Mouse (Mus musculus) lung, embryonic 16.5 days (tissue): ENCODE measurements at regions not wholly inside any gene's neighbourhood (a gene's known extent, or its start where the extent isn't known, plus 50 kb on each side); places are given as distances from the start of the nearest gene placed in this dataset.

ENCODE experiments used
- ATAC-seq: fragments of 200-750 bp; cut with Nextera tagmentation; 2 replicates; pipeline ENCODE4 v1.8.0; 2017; ENCODE audit warnings: low read depth, mild to moderate bottlenecking, moderate library complexity
- H3K27ac ChIP-seq: fragments of 300-500 bp; sonication (generic); 2 replicates; pipeline ENCODE4 v1.5.1; 2014; ENCODE audit warnings: mild to moderate bottlenecking, control low read depth, low read length
- H3K27me3 ChIP-seq: fragments of 300-500 bp; sonication (generic); 2 replicates; pipeline ENCODE4 v1.6.1; 2014; ENCODE audit warnings: low read depth, low read length, mixed read lengths; ENCODE audit not compliant: control insufficient read depth, insufficient read depth
- H3K36me3 ChIP-seq: fragments of 300-500 bp; sonication (generic); 2 replicates; pipeline ENCODE4 v1.6.1; 2014; ENCODE audit warnings: low read length; ENCODE audit not compliant: control insufficient read depth, insufficient read depth
- H3K4me1 ChIP-seq: fragments of 300-500 bp; sonication (generic); replicated peaks from 2 replicates; pipeline ENCODE4 v1.6.1; 2014; ENCODE audit warnings: low read length, mixed read lengths; ENCODE audit not compliant: control insufficient read depth, insufficient read depth
- H3K4me2 ChIP-seq: fragments of 300-500 bp; sonication (generic); 2 replicates; pipeline ENCODE4 v1.6.1; 2014; ENCODE audit warnings: low read depth, low read length, control low read depth
- H3K4me3 ChIP-seq: fragments of 300-500 bp; sonication (generic); 2 replicates; pipeline ENCODE4 v1.5.1; 2014; ENCODE audit warnings: mild to moderate bottlenecking, low read length, control low read depth
- H3K9ac ChIP-seq: fragments of 300-500 bp; sonication (generic); 2 replicates; pipeline ENCODE4 v1.6.1; 2014; ENCODE audit warnings: low read length, control low read depth
- H3K9me3 ChIP-seq: fragments of 300-500 bp; sonication (generic); 2 replicates; pipeline ENCODE4 v1.6.1; 2016; ENCODE audit warnings: low read length; ENCODE audit not compliant: control insufficient read depth
- WGBS: fragments of 180-500 bp; shearing (Covaris S2); extraction: QIAGEN DNeasy Blood & Tissue Kit; methylation state at CpG from one replicate; pipeline ENCODE4 v1.1.7; 2014; 5-methylcytosine and 5-hydroxymethylcytosine counted together

DNA sequence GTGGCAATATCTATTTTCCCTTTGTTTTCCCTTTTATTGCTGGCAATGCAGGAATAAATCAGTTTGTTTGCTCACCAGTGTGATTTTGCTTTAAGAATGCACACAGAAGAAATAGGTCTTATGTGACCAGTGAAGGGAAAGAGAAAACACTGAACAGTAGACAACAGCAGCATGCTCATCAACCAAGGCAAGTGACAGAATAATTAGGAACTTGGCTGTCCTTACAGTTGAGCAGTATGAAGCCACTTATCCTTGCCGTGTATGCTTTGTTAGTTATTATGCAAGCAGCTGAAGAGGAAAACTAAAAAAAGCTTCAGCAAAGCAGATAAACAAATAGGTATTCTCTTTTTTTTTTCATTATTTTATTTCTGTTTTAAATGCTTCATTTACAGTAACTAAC, 237.6 kb upstream of the Sphkap start:
- no peak for ATAC-seq
- H3K4me3 ChIP-seq: no peak overlapping the region
- H3K9me3 ChIP-seq: no peaks in the 10 kb centered on the region
- no peak overlapping the region for H3K9ac ChIP-seq
- no peaks in the 10 kb centered on the region for H3K27me3 ChIP-seq
- no peak overlapping the region for H3K4me2 ChIP-seq
- WGBS: 76% methylated on average over 1 of the region's 1 CpGs
- H3K36me3 ChIP-seq: no peaks in the 10 kb centered on the region
- H3K27ac ChIP-seq: no peak overlapping the region
- no peaks in the 10 kb centered on the region for H3K4me1 ChIP-seq

DNA sequence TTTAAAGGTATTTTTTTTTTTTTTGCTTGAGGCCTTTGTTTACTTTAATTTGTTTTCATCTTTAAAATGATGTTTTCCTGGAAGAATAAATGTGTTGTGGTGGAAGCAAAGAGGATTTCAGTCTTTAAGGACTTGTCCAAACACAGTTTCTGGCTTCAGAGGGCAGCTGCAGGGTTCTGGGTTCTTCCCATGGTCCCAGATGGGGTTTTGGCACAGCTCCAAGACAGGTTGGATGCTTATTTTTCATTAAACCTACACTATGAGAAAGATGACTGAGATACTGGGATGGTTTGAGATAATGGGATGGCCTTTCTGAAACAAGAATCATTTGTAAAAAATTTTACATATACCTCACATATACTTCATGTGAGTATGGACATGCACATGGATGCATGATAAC, 234.7 kb upstream of the Sphkap start:
- Histone ChIP-seq H3K27ac (no peak overlapping the region), H3K36me3 (no peaks in the 10 kb centered on the region), H3K9me3 (no peaks in the 10 kb centered on the region), H3K4me3 (no peak overlapping the region), H3K27me3 (no peaks in the 10 kb centered on the region), H3K4me1 (no peaks in the 10 kb centered on the region), H3K4me2 (no peak overlapping the region), H3K9ac (no peak overlapping the region)
- no peak for ATAC-seq

DNA sequence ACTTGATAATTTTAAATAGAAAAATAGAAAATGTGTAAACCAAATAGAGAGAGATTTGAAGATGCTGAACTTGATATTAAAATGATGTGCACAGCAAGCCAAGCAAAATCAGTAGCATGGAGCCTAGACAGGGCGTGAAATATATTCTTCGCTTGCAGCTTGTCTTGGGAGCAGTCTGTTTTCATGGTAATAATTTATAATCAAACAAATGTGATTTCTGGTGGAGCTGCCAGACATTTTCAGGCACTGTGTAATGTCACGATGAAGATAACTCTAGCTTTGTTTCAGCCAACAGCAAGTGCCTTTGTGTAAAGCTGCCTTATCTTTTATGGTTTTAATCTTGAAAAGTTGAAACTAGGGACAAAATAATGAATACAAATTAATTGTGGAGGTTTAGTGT, 228.1 kb upstream of the Sphkap start:
- H3K9me3 ChIP-seq: no peaks in the 10 kb centered on the region
- no peak overlapping the region for H3K4me2 ChIP-seq
- no peaks in the 10 kb centered on the region for H3K4me1 ChIP-seq
- no peak overlapping the region for H3K27ac ChIP-seq
- H3K36me3 ChIP-seq: no peaks in the 10 kb centered on the region
- WGBS: 42% methylated on average over 3 of the region's 3 CpGs
- ATAC-seq: no peak
- H3K27me3 ChIP-seq: no peaks in the 10 kb centered on the region
- no peak overlapping the region for H3K9ac ChIP-seq
- H3K4me3 ChIP-seq: no peak overlapping the region

DNA sequence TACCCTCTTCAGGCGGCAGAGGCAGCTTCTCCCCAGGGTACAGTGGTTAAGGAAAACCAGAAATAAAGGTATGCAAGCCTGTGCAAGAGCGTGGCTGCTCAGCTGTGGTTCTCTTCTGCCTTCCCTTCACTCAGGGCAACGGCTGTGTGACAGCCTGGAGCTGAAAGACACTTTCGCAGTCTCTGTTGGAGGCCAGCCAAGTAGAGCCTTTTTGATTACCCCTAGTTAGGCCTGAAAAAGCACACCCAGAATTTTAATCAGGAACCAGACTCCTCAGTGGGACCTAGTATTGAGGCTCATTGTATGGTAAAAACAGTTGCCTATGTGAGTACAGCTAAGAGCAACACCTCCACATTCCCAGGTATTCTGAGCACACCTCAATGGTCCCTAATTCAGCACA, 223.8 kb upstream of the Sphkap start:
- 28% methylated on average over 4 of the region's 4 CpGs for WGBS
- no peak for ATAC-seq

DNA sequence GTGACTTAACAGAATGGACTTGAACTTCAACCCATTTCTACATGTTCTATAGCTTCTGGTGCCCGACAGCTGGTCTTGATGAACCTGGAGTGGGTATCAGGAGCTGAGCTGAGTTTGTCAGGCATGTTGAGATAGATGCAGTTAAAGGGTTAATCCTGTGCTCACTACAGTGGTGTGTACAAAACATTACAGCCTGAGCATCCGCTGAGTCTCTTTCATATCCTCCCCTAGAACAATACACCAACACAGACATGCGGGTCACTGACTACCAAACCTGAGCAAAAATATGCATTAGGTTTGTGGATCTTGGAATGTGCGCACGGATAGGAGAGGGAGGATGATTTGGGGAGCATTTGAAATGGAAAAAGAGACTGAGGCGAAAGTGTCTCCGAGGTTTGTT, 223.4 kb upstream of the Sphkap start:
- Histone ChIP-seq H3K9ac (no peak overlapping the region), H3K4me1 (no peaks in the 10 kb centered on the region)

More for the DNA sequence above, 223.8 kb upstream of the Sphkap start:
- Histone ChIP-seq H3K9me3 (no peaks in the 10 kb centered on the region), H3K27ac (no peak overlapping the region), H3K4me1 (no peaks in the 10 kb centered on the region), H3K4me2 (no peak overlapping the region), H3K9ac (no peak overlapping the region), H3K27me3 (no peaks in the 10 kb centered on the region), H3K4me3 (no peak overlapping the region), H3K36me3 (no peaks in the 10 kb centered on the region)

DNA sequence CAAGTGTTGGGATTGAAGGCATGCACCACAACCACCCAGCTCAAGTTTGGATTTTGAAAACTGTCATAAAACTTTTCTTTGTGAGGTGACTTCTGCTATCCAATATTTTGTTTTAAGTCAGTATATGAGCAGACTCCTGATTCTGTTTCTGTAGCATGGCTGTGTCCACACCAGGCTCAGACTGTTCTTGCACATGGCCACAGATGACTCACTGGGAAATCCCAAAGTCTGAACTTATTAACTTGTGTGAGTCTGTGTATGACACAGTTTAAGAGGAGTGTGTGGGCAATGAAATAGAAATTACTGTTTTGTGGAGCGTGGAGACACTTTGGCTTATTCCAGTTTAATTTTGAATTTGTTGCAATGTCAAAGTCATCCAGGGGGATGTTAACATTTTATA, 179.3 kb upstream of the Sphkap start:
- 89% methylated on average over 1 of the region's 1 CpGs for WGBS
- no peak overlapping the region for H3K27ac ChIP-seq
- H3K9me3 ChIP-seq: no peaks in the 10 kb centered on the region

More for the DNA sequence above, 223.4 kb upstream of the Sphkap start:
- Histone ChIP-seq H3K36me3 (no peaks in the 10 kb centered on the region), H3K4me2 (no peak overlapping the region), H3K27ac (no peak overlapping the region), H3K4me3 (no peak overlapping the region), H3K27me3 (no peaks in the 10 kb centered on the region), H3K9me3 (no peaks in the 10 kb centered on the region)
- ATAC-seq: no peak
- WGBS: 65% methylated on average over 7 of the region's 7 CpGs

DNA sequence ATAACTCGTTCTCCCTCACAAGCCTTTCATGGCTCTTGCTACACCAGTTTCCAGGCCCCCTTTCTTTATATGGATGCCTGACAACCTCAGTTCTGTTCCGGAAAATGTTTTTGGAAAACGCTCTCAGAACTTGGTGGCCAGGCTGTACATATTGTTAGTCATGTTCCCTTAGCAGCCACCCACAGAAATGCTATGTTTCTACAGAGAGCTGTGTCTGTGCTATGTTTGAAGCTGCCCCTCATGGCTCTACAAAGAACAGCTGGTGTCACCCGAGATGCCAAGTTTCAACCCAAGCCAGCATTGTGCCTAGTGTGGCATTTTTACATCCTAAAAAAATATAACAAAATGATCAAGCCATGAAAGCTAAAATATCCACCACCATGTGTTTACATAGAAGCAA, 175.0 kb upstream of the Sphkap start:
- no peaks in the 10 kb centered on the region for H3K27me3 ChIP-seq
- H3K36me3 ChIP-seq: no peaks in the 10 kb centered on the region
- 82% methylated on average over 4 of the region's 4 CpGs for WGBS
- no peak overlapping the region for H3K27ac ChIP-seq
- no peak overlapping the region for H3K9ac ChIP-seq
- H3K4me2 ChIP-seq: no peak overlapping the region
- H3K4me1 ChIP-seq: no peaks in the 10 kb centered on the region
- ATAC-seq: no peak
- H3K4me3 ChIP-seq: no peak overlapping the region
- H3K9me3 ChIP-seq: no peaks in the 10 kb centered on the region

More for the DNA sequence above, 179.3 kb upstream of the Sphkap start:
- Histone ChIP-seq H3K4me1 (no peaks in the 10 kb centered on the region), H3K27me3 (no peaks in the 10 kb centered on the region), H3K36me3 (no peaks in the 10 kb centered on the region), H3K9ac (no peak overlapping the region), H3K4me2 (no peak overlapping the region), H3K4me3 (no peak overlapping the region)
- no peak for ATAC-seq

DNA sequence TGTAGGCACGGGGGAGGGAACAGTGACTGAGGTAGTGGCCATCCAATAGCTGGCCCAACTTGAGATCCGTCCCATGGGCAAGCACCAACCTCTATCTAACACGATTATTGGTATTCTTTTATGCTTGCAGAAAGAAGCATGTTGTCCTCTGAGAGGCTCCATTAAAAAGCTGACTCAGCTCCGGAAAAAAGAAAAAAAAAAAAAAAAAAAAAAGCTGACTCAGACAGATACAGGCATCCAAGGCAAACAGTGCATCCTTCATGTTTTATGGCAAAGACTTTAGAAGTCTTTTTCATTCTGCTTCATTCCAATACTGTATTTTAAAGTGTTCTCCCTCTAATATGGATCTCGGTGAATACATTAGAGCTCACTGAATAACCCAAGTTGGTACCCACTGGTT, 162.0 kb upstream of the Sphkap start:
- ATAC-seq: no peak
- 78% methylated on average over 5 of the region's 5 CpGs for WGBS
- Histone ChIP-seq H3K4me2 (no peak overlapping the region), H3K4me3 (no peak overlapping the region), H3K9ac (no peak overlapping the region), H3K27me3 (no peaks in the 10 kb centered on the region), H3K27ac (no peak overlapping the region), H3K9me3 (no peaks in the 10 kb centered on the region), H3K4me1 (no peaks in the 10 kb centered on the region), H3K36me3 (no peaks in the 10 kb centered on the region)

DNA sequence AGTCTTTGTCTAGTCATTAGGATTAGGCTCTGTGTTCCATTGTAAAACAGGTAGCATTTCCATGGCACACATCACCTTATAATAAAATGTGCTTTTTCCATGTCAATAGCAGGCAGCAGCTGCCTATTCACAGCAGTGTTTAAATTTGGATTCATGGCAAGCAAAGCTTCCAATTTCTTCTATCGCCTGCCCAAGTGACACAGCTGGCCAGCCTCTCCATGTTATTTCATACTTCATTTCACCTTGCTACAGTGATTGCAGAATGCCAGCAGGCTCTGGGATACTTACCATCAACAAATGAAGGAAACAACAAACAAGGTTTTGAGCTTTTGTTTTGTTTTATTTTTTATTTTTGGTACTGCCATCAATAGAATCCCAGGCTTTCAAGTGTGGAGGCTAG, 160.7 kb upstream of the Sphkap start:
- no peak overlapping the region for H3K9ac ChIP-seq
- H3K27me3 ChIP-seq: no peaks in the 10 kb centered on the region
- 87% methylated on average over 1 of the region's 1 CpGs for WGBS
- no peaks in the 10 kb centered on the region for H3K36me3 ChIP-seq
- H3K4me3 ChIP-seq: no peak overlapping the region
- no peak for ATAC-seq
- no peak overlapping the region for H3K4me2 ChIP-seq
- H3K27ac ChIP-seq: no peak overlapping the region
- H3K4me1 ChIP-seq: no peaks in the 10 kb centered on the region
- H3K9me3 ChIP-seq: no peaks in the 10 kb centered on the region

DNA sequence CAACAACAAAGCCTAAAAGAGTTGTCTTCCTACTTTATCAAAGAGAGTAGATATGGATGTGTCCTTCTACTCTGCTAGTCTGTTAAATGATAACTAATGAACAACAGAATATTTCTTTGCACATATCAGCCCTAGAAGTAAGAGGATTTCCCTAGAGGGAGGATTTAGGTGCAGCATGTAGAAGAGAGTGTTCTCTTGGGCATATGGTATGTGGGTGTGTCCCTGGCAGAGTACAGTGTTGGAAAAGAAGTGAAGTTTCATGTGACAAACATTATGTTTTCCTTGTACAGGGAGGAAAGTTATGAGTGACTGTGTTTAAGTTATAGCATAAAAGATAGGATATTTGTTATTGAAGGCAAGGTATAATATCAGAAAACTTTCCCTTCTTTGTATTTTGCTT, 143.6 kb upstream of the Sphkap start:
- Histone ChIP-seq H3K4me2 (no peak overlapping the region), H3K36me3 (no peaks in the 10 kb centered on the region), H3K9ac (no peak overlapping the region), H3K4me3 (no peak overlapping the region), H3K9me3 (no peaks in the 10 kb centered on the region), H3K27ac (no peak overlapping the region), H3K27me3 (no peaks in the 10 kb centered on the region), H3K4me1 (no peaks in the 10 kb centered on the region)
- no peak for ATAC-seq
